Mouse (Mus musculus) E14TG2a.4 (cell line): ENCODE measurements around the gene Rgs8.

Experiments
- H3K27me3 ChIP-seq: 2 replicates; pipeline ENCODE4 v1.6.1; 2014; ENCODE audit warnings: low read length, control low read depth; ENCODE audit not compliant: insufficient read depth
- H3K36me3 ChIP-seq: 2 replicates; pipeline ENCODE4 v1.6.1; 2014; ENCODE audit warnings: low read length, control low read depth; ENCODE audit not compliant: insufficient read depth
- H3K4me1 ChIP-seq: replicated peaks from 2 replicates; pipeline ENCODE4 v1.6.1; 2014; ENCODE audit warnings: low read depth, low read length, control low read depth
- H3K4me3 ChIP-seq: replicated peaks from 2 replicates; pipeline ENCODE4 v1.5.1; 2014; ENCODE audit warnings: mild to moderate bottlenecking, low read length
- H3K9me3 ChIP-seq: 2 replicates; pipeline ENCODE4 v1.6.1; 2014; ENCODE audit warnings: low read length, control low read depth
- CTCF ChIP-seq: conservative IDR thresholded peaks from 2 replicates; pipeline ENCODE4 v1.5.1; 2014; ENCODE audit warnings: low read length
- NANOG ChIP-seq: IDR thresholded peaks from 2 replicates; pipeline ENCODE4 v1.6.1; 2014; ENCODE audit warnings: borderline replicate concordance, low read length, mixed read lengths
- POU5F1 ChIP-seq: IDR thresholded peaks from 2 replicates; pipeline ENCODE4 v1.6.1; 2014; ENCODE audit warnings: low read length, borderline replicate concordance

The Rgs8 gene

DNA sequence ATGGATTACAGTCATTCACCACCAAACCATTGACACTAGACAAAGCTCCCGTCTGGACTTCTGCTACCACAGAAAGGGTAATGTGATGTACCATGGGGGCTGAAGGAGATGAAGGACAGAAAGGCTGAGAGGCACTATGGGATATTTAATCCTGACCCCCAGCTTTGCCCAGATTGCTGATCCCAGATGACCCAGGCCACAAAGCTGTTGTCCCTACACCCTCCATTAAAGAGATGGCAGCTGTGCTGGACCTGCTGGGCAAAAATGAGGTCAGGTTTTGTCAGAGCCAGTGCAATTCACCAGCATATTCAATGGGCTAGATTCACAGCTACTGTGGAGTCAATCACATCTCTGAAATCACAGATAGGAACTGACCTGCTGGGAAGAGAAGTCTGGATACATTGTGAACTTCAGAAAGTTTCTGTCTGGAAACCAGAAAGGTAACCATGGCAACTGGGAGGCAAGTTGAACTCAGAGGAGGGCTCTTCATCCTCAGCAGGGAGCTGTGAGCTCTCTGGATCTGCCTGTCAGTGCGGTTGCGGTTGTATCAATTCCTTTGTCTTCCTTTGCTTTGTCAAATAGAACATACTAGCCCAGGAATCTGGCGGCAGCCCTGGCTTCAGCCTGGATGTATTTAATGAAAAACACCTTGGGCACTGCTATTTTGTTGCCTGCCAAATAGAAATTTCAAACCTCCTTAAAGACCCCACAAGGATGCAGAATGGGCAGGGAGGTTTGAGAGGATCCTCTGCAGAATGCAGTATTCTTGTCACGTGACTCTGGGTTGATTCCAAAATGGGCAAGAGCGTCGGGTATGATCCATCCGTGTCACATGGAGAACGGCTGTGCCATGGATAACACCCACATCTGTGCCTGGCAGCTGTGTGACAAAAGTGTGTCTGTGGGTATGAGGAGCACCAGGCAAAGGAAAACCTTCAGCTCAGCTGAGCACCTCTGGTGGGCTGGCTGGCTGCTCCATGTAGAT is 84.6 kb downstream of the Rgs8 start:
- Histone ChIP-seq H3K9me3 (no peaks in the 10 kb centered on the region), H3K36me3 (peaks cover 6% of the 10 kb centered on the region; the same call in 1 of the 2 replicates), H3K27me3 (peaks cover 89% of the 10 kb centered on the region), H3K4me1 (peaks cover 50% of the 10 kb centered on the region), H3K4me3 (no peak overlapping the region)
- TF ChIP-seq POU5F1: no peak
- TF ChIP-seq CTCF: no peak
- no peak for TF ChIP-seq NANOG

DNA sequence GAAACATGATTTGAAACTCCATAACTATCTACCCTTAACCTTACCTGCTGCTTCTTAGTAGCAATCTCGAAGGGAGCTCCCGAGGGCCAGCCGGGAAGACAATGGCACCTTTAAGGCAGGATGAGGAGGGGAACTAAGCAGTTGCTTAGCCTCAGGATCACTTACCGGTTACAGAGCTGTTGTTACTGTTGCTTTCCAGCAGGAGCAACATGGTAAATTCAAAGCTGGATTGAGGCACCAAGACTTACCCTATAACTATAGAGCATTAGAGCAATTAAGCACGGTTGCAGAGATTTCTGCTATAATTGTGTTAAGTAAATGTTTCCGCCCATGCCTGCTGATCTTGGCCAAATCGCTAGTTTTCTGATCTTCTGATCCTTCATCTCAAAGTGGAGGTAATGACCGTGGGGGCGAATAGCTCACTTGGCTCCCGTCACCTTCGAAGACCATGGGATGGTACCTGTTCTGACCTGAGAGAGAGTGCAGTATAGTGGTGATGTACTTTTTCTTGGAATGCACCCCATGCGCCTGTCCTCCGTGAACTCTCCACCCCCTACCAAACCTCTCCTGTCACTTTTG is 86.7 kb downstream of the Rgs8 start:
- H3K4me3 ChIP-seq: peak overlapping the region; percentile 77
- TF ChIP-seq NANOG (no peak), POU5F1 (no peak), CTCF (no peak)
- peaks cover 78% of the 10 kb centered on the region for H3K27me3 ChIP-seq
- peaks cover 25% of the 10 kb centered on the region for H3K36me3 ChIP-seq
- H3K4me1 ChIP-seq: peaks cover 41% of the 10 kb centered on the region
- no peaks in the 10 kb centered on the region for H3K9me3 ChIP-seq

DNA sequence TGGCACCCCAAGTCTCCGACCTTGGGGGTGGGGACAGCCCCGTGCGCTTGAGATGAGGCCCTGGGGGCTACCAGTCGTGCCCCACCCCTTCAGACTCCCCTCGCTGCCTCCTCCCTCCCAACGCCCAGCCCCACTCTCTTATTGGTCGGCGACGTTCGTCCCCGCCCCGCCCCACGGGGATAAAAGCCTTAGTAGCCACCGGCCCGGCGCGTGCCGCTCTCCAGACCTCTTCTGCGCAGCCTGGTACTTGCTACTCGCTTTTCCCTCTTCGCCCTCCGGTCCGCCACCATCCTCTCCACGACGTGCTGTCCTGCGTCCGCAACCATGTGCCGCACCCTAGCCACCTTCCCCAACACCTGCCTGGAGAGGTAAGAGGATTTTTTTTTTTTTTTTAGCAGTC is 87.3 kb downstream of the Rgs8 start, which contains the start of gene Rgs16:
Rgs16 (plus strand) TSS at position 205 of the 400 bp plus-strand sequence.
- H3K9me3 ChIP-seq: no peaks in the 10 kb centered on the region
- peak within 1 kb of the TSS; percentile 77 for H3K4me3 ChIP-seq
- peaks cover 41% of the 10 kb centered on the region for H3K4me1 ChIP-seq
- H3K36me3 ChIP-seq: peaks cover 28% of the 10 kb centered on the region
- TF ChIP-seq CTCF: no peak
- TF ChIP-seq POU5F1: no peak
- TF ChIP-seq NANOG: no peak
- peaks cover 75% of the 10 kb centered on the region for H3K27me3 ChIP-seq

DNA sequence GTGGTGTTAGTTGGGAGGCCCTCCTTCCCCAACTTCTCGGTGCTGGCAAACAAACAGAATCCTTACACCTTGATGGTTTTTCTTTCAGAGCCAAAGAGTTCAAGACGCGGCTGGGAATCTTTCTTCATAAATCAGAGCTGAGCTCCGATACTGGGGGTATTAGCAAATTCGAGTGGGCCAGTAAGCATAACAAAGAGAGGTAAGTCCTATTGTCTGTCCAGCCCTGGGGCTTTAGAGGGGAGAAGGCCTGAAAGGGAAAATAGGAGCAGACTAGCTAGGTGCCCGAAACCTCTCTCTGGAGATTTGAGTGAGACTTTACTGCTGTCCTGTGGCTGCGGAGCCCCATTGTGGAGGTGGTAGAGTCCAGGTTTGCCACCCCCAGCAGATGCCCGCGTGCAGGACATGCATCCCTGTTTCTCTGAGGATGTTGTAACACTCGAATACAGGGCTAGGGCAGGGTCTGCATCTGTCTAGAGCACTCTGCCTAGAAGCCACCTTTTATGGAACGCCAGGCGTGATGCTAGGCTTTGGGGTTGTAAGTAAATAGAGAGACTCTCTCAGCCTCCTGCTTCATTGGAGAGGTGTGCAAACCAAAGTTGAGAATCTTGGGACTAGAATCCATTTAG is 88.1 kb downstream of the Rgs8 start:
- Histone ChIP-seq H3K36me3 (peaks cover 28% of the 10 kb centered on the region), H3K9me3 (no peaks in the 10 kb centered on the region), H3K4me3 (peak overlapping the region; percentile 77), H3K4me1 (peaks cover 41% of the 10 kb centered on the region), H3K27me3 (peaks cover 67% of the 10 kb centered on the region)
- TF ChIP-seq NANOG (no peak; the same call in 1 of the 2 replicates), POU5F1 (peak; percentile 46; the same call in 1 of the 2 replicates)

DNA sequence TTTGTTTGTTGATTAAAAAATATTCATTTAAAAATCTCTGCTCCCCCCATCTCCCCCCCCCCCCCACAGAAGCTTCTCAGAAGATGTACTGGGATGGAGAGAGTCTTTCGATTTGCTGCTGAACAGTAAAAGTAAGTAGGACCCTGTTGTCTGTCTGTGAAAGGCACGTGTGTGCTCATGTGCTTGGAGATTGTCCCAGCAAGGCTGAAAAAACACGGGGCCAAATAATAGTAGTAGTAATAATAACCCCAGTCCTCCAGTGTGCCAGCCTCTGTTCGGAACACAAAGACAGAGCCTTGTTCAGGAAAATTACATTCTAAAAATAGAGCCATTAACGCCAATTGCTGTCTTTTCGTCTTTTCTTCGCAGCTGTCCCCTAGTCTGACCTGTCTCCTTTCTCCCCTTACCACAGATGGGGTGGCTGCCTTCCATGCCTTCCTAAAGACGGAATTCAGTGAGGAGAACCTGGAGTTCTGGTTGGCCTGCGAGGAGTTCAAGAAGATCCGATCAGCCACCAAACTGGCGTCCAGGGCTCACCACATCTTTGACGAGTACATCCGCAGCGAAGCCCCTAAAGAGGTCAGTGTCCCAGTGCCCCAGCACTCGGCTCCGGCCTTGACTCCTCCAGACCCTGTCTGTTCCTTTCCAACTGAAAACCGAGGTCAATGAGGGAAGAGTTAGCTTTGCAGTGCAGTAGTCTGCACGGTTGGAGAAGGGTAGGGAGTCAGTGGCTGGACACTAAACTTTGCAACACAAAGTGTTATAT is 88.9 kb downstream of the Rgs8 start:
- no peak for TF ChIP-seq NANOG
- no peak for TF ChIP-seq CTCF
- TF ChIP-seq POU5F1: no peak
- peaks cover 65% of the 10 kb centered on the region for H3K27me3 ChIP-seq
- peaks cover 49% of the 10 kb centered on the region for H3K4me1 ChIP-seq
- no peak overlapping the region for H3K4me3 ChIP-seq
- H3K9me3 ChIP-seq: no peaks in the 10 kb centered on the region
- peaks cover 28% of the 10 kb centered on the region for H3K36me3 ChIP-seq

DNA sequence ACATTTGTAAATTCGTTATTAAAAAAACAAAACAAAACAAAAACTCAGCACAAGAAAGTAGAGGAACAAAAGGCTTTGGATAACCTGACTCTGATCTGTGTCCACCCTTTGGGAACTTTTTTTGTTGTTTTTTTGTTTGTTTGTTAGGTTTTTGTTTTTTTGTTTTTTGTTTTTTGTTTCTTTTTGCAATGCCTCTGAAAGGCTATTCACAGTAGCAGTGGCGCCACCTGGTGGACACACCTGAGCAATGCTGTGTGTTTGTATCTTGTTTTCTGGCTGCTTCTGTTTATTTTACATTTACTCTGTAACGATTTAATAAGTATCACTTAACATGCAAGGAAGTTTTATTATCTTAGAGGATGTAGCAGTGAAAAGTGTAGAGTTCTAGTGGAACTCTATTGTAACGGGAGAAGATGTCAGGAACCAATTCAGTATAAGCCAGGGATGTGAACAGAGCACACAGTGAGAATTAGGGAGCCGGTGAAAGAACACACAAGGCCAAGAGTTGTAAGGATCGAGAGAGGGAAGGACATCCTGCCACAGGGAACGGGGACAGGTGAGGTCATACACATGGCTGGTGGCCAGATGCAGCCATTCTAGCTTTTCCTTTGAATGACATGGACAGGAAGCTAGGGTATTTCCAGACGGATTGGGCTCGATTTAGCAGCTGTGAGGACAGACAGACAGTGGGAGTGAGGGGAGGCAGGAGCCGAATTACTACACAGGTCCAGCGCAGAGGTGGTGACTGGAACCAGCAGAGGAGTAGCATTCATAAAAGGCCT is 89.7 kb downstream of the Rgs8 start:
- Histone ChIP-seq H3K4me3 (no peak overlapping the region), H3K27me3 (peaks cover 57% of the 10 kb centered on the region), H3K4me1 (peaks cover 50% of the 10 kb centered on the region), H3K9me3 (no peaks in the 10 kb centered on the region), H3K36me3 (peaks cover 28% of the 10 kb centered on the region)
- TF ChIP-seq CTCF (peak; percentile 79), POU5F1 (no peak), NANOG (no peak)

DNA sequence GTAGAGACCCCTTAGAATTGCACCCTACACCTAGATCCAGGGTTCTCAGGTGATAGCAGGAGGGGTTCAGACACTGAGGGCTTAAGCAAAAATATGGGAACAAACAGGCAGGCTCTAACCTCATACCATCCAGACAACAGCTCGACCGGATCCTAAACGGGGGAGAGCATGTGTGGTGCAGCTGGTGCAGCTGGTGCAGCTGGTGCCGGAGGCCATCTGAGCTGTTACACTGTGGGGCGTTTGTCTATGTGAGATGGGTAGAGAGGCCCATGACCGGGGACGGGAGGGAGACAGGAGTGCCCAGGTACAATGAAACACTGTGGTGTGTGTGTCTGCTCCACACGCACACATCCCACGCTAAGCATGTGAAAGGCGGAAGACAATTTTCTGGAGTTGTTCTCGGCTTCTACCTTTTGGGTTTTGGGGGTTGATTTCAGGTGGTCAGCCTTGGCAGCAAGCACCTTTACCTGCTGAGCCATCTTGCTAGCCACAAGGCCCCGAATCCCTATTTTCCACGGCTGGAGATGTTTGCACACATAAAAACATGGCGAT is 93.4 kb downstream of the Rgs8 start:
- TF ChIP-seq NANOG (no peak), CTCF (no peak), POU5F1 (no peak)

DNA sequence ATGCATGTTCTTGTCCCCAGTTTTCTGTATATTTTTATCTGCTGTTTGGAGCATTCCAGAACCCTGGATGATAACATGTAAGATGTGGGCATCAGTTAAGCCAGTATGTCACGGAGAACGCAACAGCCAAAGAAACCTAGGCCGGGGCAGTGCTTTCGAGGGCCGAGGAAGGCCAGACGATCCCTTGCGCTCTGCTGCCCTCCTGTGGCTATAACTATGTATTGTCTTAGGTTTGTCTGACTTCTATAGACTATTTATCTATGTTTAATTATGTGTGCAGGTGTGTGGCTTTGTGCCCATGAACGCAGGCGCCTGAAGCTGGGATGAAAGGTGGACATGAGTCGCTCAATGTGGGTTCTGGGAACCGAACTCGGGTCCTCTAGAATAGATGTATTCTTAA is 93.9 kb downstream of the Rgs8 start:
- H3K36me3 ChIP-seq: peaks cover 27% of the 10 kb centered on the region
- peaks cover 29% of the 10 kb centered on the region for H3K27me3 ChIP-seq
- no peak overlapping the region for H3K4me3 ChIP-seq
- H3K4me1 ChIP-seq: peaks cover 48% of the 10 kb centered on the region
- TF ChIP-seq POU5F1: no peak
- TF ChIP-seq CTCF: peak; percentile 40
- TF ChIP-seq NANOG: no peak
- H3K9me3 ChIP-seq: no peaks in the 10 kb centered on the region

More for the DNA sequence above, 93.4 kb downstream of the Rgs8 start:
- H3K9me3 ChIP-seq: no peaks in the 10 kb centered on the region
- H3K4me1 ChIP-seq: peaks cover 52% of the 10 kb centered on the region
- peaks cover 28% of the 10 kb centered on the region for H3K36me3 ChIP-seq
- H3K4me3 ChIP-seq: no peak overlapping the region
- H3K27me3 ChIP-seq: peaks cover 32% of the 10 kb centered on the region
